9 mouse cellular contexts compared by ENCODE assay signal in genomic region chr15:80090741-80091120, GRCm38 (mm10). TPM values are rescaled to one million over a fixed set of nuclear protein-coding genes. Genes with fewer than 3 reads are reported as not detected.
DNase-seq lines count a peak whose midpoint lies in the region; ATAC-seq and TF ChIP-seq lines count a peak whose summit lies in the region.
"Had no signal": no experiment of that assay in that cellular context is flagged by ENCODE, and none has a peak within 500 bp of the region (broad histone marks: within the 10 kb centered on the region; RNA-seq: fewer than 3 reads in every experiment).

No protein-coding gene starts in this region.

- no peaks in the 10 kb centered on the region for H3K9me3 ChIP-seq in hindbrain, postnatal 0 days (ENCODE audit: low read length)
- no peaks in the 10 kb centered on the region for H3K9me3 ChIP-seq in midbrain, embryonic 16.5 days (replicated peaks; ENCODE audit: control insufficient read depth, low read length, poor library complexity, severe bottlenecking)

- no peak for TF ChIP-seq POLR2A in cerebellum, adult 2 months (IDR thresholded peaks at IDR 0.05; ENCODE audit: borderline replicate concordance, insufficient read depth, low read length)

- H3K27ac ChIP-seq in cerebellum, adult 2 months (ENCODE audit: insufficient read depth, low read length), result peak overlapping the region; percentile 98
- peak overlapping the region; percentile 75 for H3K27ac ChIP-seq in hindbrain, postnatal 0 days
- H3K27ac ChIP-seq in midbrain, embryonic 16.5 days (ENCODE audit: low read length), result peak overlapping the region; percentile 17

- WGBS in cerebellum, adult 2 months, result 2% methylated on average over 17 of the region's 17 CpGs
- 2% methylated on average over 17 of the region's 17 CpGs for WGBS in hindbrain, postnatal 0 days
- 1% methylated on average over 17 of the region's 17 CpGs for WGBS in midbrain, embryonic 16.5 days

- DNase-seq in cerebellum, adult 2 months, result peak in 1 of 2 experiments; percentile 57
- DNase-seq in cerebellum, adult 11 months, result no peak
- peak; percentile 43 for DNase-seq in thymus, postnatal 14 days
- no peak for DNase-seq in thymus, postnatal 25 days
- DNase-seq in hindbrain, postnatal 0 days (ENCODE audit: low spot score), result peak; percentile 59
- no peak for DNase-seq in gastrocnemius, adult 18-20 months (ENCODE audit: low spot score)
- DNase-seq in ovary, postnatal 36 days (ENCODE audit: low spot score), result no peak

- no peak for TF ChIP-seq CTCF in cerebellum, adult 2 months (IDR thresholded peaks at IDR 0.05; ENCODE audit: borderline replicate concordance, insufficient read depth, low read depth, low read length)
- no peak for TF ChIP-seq CTCF in hindbrain, postnatal 0 days (IDR thresholded peaks at IDR 0.05; ENCODE audit: low read depth)

- peaks cover 19% of the 10 kb centered on the region for H3K4me1 ChIP-seq in cerebellum, adult 2 months (ENCODE audit: control insufficient read depth, insufficient read depth, low read length)
- no peaks in the 10 kb centered on the region for H3K4me1 ChIP-seq in hindbrain, postnatal 0 days (ENCODE audit: insufficient read depth, low read length)
- peaks cover 12% of the 10 kb centered on the region for H3K4me1 ChIP-seq in midbrain, embryonic 16.5 days (ENCODE audit: control insufficient read depth, insufficient read depth, low read length)

- no peaks in the 10 kb centered on the region for H3K36me3 ChIP-seq in hindbrain, postnatal 0 days (ENCODE audit: insufficient read depth, low read length)
- H3K36me3 ChIP-seq in midbrain, embryonic 16.5 days (ENCODE audit: control insufficient read depth, insufficient read depth, low read length), result no peaks in the 10 kb centered on the region

- peak; percentile 41; the same call in 1 of the 2 replicates for ATAC-seq in hindbrain, postnatal 0 days
- ATAC-seq in midbrain, embryonic 16.5 days, result peak; percentile 56

- no peaks in the 10 kb centered on the region for H3K27me3 ChIP-seq in cerebellum, adult 2 months (ENCODE audit: control insufficient read depth, insufficient read depth, low read length)
- no peaks in the 10 kb centered on the region for H3K27me3 ChIP-seq in hindbrain, postnatal 0 days (ENCODE audit: insufficient read depth, low read length)
- no peaks in the 10 kb centered on the region; the same call in 1 of the 2 replicates for H3K27me3 ChIP-seq in midbrain, embryonic 16.5 days (ENCODE audit: control insufficient read depth, insufficient read depth, low read depth, low read length)
- H3K27me3 ChIP-seq: Patski had no signal

- peak overlapping the region; percentile 83 for H3K4me3 ChIP-seq in cerebellum, adult 2 months (replicated peaks; ENCODE audit: insufficient read depth, low read depth, low read length)
- peak overlapping the region; percentile 65 for H3K4me3 ChIP-seq in hindbrain, postnatal 0 days (ENCODE audit: low read length)
- peak overlapping the region; percentile 88 for H3K4me3 ChIP-seq in midbrain, embryonic 16.5 days (ENCODE audit: low read depth, low read length)

- peak overlapping the region; percentile 74 for H3K4me2 ChIP-seq in hindbrain, postnatal 0 days (ENCODE audit: low read depth, low read length)
- H3K4me2 ChIP-seq in midbrain, embryonic 16.5 days (ENCODE audit: low read length), result peak overlapping the region; percentile 97

- H3K9ac ChIP-seq in hindbrain, postnatal 0 days (replicated peaks; ENCODE audit: low read length), result peak overlapping the region; percentile 65
- peak overlapping the region; percentile 96 for H3K9ac ChIP-seq in midbrain, embryonic 16.5 days (ENCODE audit: low read depth, low read length)

RNA-seq across cellular contexts. Expression of gene Syngr1, which starts 0.4 kb away (rescaled TPM):
- polyA plus RNA-seq in cerebellum, adult 2 months (2012; rRNA removed), result 448 and 455 TPM in 2 replicates
- 155 and 157 TPM in 2 replicates for total RNA-seq in hindbrain, postnatal 0 days (2014; rRNA removed)
- 73.4 and 78.6 TPM in 2 replicates for polyA plus RNA-seq in hindbrain, postnatal 0 days (2015; fragmentation: Nextera tagmentation; extraction: Ambion mirVana)
- 66.2 and 83.9 TPM in 2 replicates for polyA plus RNA-seq in midbrain, embryonic 16.5 days (2015; fragmentation: Nextera tagmentation; extraction: Ambion mirVana)
- 10 to 100 TPM; 54.8 to 60.6 TPM for total RNA-seq in gastrocnemius, adult 18-20 months (2021)

RNA-seq across cellular contexts. Expression of gene Rpl3, which starts 0.9 kb away (rescaled TPM):
- polyA plus RNA-seq in cerebellum, adult 2 months (2012; rRNA removed), result 678 and 692 TPM in 2 replicates
- 599 and 600 TPM in 2 replicates for total RNA-seq in hindbrain, postnatal 0 days (2014; rRNA removed)
- polyA plus RNA-seq in hindbrain, postnatal 0 days (2015; fragmentation: Nextera tagmentation; extraction: Ambion mirVana), result 527 and 544 TPM in 2 replicates
- 524 and 548 TPM in 2 replicates for polyA plus RNA-seq in midbrain, embryonic 16.5 days (2015; fragmentation: Nextera tagmentation; extraction: Ambion mirVana)
- total RNA-seq in gastrocnemius, adult 18-20 months (2021), result 10 to 100 TPM; 37.2 to 48.3 TPM

RNA-seq across cellular contexts. Expression of gene Tab1, which starts 42.2 kb away (rescaled TPM):
- 50.0 and 50.2 TPM in 2 replicates for polyA plus RNA-seq in cerebellum, adult 2 months (2012; rRNA removed)
- 55.0 and 58.6 TPM in 2 replicates for total RNA-seq in hindbrain, postnatal 0 days (2014; rRNA removed)
- 26.5 and 27.9 TPM in 2 replicates for polyA plus RNA-seq in hindbrain, postnatal 0 days (2015; fragmentation: Nextera tagmentation; extraction: Ambion mirVana)
- 35.9 and 38.3 TPM in 2 replicates for polyA plus RNA-seq in midbrain, embryonic 16.5 days (2015; fragmentation: Nextera tagmentation; extraction: Ambion mirVana)
- total RNA-seq in gastrocnemius, adult 18-20 months (2021), result 10 to 100 TPM; 11.0 to 12.5 TPM

Comparison
In these comparisons a context has a peak if more than half of its experiments do, and no peak if none do; other contexts are left out.
1. DNase-seq: peak in thymus, postnatal 14 days (single experiment) and hindbrain, postnatal 0 days (single experiment); none in cerebellum, adult 11 months (single experiment), thymus, postnatal 25 days (single experiment), gastrocnemius, adult 18-20 months (single experiment) and ovary, postnatal 36 days (single experiment).
2. H3K27ac ChIP-seq: peak in every context shown above with its lines; median percentile 98 in cerebellum, adult 2 months; 75 in hindbrain, postnatal 0 days; 17 in midbrain, embryonic 16.5 days.
3. Peak in every context shown above with its lines, with median percentiles within 50 percentile points of each other: H3K4me3 ChIP-seq.